Mouse (Mus musculus): Measurements from ENCODE around the gene Wdtc1.

The Wdtc1 gene

DNA sequence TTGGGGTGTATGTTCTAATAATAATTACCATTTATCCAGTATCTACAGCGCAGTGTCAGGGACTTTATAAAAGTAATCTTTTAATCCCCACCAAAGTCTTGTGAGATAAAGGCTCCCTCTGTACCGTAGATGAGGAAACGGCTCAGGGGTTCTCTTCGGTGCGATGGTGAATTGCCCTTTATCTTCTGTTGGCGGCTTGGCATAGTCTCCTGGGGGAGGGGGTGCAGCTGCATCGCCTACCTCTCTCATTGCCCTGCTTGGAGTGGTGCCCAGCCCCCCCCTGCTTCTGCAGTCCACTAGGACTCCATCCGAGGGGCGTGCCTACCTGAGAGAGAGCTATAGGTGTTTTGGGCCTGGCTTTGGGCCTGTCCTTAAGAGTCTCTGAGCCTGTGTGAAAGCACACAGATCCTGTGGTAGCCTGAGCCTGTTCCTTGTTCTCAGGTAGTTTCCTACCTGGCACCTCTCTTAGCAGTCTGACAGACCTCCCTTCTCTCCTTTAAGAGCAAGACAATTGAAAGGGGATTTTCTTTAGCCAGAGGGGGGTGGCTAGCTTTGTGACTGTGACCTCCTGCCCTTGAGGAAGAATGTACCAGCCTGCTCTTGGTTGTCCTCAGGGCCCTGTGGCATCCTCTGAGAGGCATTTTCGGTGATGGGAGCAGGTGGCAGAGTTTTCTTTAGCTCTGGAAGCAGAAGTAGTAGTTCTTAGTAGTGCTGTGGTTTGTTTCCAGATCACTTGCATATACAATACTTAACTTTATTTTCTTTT lies 22.7 kb upstream of the Wdtc1 start:
- no peak for DNase-seq (ENCODE audit: low spot score)

DNA sequence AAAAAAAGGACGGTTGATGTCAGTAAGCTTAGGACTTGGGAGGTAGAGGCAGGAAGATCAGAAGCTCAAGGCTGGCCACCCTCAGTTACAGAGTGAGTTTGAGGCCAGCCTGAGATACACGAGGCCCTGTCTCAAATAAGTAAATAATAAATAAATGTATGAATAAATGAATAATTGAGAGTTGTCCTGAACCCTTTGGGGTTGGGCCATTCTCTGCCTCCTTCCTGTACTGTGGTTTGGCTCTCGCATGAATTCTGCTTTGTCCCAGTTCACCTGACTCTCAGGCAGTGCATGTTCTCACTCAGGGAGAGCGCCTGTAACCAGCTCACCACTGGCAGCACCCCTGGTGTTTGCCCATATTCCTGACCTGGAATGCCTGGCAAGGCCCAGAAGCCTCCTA lies 20.7 kb upstream of the Wdtc1 start:
- DNase-seq (ENCODE audit: low spot score) = no peak

DNA sequence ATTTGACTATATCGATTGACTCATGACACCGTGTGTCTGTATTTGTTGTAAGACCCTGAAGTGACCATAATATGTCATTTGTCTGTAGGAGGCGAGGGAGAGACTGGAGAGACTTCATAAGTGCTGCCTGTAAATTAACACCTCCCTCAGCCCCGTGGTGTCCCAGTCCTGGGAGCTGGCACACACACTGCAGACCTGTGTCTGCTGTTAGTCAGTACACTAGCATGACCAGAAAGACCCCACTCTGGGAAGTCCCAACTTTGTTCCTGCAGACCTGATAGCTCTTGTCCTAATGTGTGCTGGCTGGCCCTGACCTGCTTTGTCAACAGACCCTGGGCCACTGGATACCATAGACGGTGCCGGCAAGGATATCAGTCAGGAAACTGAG lies 19.0 kb upstream of the Wdtc1 start:
- DNase-seq (ENCODE audit: low spot score) = peak; percentile 44

DNA sequence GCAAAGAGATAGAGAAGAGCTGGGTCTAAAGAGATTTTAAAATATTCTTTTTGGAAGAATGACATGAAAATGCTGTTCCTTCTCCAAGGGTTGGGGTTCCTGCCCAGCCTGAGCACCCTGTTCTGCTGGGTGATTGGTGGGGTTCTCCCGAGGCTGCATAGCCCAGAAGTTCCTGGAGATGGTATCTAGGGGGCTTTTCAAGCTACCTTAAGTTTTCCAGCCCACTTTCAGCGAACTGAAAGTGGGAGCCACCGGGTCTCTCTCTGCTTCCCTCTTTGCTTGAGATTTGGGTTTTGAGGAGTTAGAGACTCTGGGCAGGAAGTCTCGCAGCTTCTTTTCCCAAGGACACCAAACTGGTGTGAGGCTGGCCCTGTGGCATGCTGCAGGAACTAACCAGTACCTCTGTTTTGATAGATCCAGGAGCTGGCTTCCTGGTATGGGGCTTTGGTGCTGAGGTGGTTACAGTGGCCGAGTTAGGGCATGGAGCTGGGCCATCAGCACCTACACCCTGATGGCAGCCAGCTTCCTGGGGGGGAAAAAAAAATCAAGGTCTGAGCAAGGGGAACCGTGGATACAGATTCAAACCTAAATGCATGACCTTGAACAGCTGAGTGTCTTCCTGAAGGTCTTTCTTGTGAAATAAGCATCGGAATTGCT lies 18.5 kb upstream of the Wdtc1 start:
- no peak for DNase-seq (ENCODE audit: low spot score)

DNA sequence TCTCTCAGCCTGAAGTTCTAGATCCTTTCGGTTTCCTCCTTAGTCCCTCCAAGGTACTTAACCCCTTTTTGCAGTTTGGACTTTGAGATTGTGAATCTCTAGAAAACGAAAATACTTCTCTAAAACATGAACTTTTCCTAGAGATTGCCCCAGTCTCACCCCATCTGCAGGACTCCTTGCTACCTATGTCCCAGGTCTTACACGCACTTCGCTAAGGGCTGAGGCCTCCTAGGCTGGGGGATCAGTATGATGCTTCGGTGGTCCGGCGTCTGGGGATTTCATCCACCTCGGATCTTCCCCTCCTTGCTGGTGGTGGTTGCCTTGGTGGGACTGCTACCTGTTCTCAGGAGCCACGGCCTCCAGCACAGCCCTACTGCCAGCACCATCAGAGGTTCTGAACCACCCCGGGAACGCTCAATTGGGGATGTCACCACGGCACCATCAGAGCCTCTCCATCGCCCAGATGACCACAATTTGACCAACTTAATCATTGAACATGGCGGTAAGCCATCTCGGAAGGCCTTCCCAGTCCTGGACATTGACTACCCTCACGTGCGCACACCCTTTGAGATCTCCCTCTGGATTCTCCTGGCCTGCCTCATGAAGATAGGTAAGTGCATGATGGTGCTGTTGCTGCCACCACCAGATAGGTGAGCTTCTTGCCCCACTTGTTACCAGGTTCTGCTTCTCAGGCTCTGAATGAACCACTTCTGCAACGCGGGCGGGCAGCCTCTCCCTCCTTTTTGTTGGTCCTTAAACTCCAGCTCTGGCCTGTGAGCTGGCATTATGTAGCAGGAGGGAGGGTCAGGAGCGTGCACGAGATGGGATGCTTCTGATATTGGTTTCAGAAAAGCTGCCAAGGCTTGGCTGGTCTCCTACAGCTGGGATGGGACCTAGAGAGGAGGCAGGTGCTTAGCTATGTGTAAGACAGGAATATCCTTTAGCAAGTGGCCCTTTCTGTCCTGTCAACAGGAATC lies 17.3 kb upstream of the Wdtc1 start:
- DNase-seq (ENCODE audit: low spot score) = no peak

DNA sequence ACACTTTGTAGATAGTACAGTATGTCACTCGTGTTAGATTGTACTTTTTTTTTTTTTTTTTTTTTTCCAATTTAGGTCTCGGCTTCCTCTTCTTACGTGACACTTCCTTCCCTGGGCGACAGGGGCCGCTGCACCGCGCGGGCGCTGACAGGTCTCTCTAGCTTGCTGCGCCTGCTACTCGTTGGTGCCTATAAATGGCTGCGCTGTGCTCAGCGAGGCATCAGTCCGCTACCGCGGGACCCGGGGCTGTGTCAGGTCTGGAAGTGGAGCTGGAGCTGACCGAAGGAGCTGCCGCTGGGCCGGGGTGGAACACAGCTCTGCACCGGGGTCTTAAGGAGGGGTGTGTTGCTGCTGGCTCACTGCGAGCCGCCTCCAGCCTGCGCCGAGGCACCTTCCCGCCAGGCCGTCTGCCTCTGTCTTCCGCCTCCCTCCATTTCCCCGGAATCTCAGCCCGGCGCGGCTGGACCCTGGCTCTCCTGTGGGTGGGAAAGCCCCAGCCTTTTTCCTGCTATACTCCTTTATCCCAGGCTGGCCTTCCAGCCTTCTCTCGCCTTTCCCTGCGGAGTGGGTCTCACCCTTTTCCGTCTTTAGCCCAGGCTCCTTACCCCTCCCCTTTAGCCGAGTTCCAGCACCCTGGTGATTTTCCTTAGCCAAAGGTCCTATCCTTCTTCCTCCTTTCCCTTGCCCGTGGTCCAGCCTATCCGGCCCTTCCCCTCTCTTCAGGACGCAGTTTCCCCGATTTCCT lies 16.4 kb upstream of the Wdtc1 start, which contains the start of gene Slc9a1:
Gene Slc9a1, plus strand, starts transcription at position 154 of the 745 bp plus-strand sequence.
- DNase-seq (ENCODE audit: low spot score) = peak; percentile 88

DNA sequence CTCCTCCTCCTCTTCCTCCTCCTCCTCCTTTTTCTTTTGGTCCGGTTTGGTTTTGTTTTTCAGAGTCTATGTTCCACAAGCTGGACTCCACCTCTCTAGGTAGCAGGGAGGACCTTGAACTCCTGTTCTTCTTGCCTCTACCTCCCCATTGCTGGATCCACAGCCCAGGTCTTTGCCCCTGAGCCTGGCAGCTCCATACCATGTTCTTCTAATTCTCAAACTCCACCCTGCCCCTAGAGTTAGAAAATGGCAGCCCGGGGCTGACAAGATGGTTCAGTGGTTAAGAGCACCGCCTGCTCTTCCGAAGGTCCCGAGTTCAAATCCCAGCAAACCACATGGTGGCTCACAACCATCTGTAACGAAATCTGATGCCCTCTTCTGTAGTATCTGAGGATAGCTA lies 1.4 kb upstream of the Wdtc1 start:
- no peak for DNase-seq (ENCODE audit: low spot score)

DNA sequence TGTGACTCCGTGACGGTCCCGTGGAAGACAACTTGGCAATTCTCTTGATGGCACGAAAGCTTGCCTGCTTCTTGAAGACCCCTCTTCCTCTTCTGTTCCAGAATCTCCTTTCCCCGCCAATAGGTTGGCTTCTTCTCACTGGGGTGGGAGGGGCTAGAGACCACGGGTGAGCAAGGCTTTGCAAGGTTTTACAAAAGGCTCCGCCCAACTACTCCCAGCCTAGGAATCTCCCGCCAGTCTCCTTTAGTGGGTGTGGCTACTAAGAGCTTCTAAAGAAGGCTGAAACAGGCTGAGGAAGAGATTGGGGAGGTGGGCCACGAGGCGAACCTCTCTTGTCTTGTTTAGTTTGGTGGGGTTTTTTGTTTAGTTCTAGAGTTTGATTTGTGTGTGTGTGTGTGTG lies 484 bp downstream of the Wdtc1 start:
- DNase-seq (ENCODE audit: low spot score) = peak; percentile 43

DNA sequence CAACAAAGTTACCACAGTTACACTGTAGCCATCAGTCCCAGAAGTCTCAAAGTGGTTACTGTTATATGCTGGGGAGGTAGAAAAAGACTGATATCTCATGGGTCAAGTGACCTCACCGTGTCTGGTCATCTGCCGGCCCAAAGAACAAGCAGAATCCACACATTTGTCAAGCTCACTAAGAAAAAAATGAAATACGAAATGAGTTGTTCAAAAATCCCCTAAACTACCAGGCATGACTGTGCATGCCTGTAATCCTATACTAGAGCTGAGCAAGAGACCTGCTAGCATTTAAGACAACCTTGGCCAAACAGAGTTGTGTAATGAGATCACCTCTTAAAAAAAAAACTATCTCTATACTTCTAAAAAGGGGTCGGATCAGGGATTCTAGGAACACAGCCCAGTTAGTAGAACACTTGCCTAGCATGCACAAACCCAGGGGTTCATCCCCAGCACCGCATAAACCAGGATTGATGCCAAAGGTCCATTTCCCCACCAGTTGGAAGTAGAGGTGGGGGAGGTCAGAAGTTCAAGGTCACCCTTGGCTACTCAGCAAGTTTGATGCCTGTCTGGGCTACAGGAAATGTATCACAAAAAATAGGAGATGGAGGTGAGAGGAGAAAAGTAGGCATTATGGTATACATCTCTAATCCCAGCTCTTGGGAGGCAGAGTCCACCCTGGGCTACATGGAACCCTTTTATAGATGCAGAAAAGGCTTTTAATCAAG lies 5.1 kb downstream of the Wdtc1 start:
- no peak for DNase-seq (ENCODE audit: low spot score)

DNA sequence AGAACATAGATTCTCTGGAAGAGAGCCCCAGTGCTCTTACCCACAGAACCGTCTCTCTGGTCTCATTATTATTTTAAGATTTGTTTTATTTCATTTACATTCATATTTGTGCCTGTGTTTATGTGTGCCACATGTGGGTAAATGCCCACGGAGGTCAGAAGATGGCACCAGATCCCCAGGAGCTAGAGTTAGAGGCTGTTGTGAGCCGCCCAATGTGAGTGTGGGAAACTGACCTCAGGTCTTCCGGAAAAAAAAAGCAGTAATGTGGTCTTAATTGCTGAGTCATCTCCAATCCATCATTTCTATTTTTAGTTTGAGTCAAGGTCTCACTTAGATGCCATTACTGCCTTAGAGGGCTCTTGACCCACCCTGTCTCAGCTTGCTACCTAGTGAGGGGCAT lies 5.7 kb downstream of the Wdtc1 start:
- DNase-seq (ENCODE audit: low spot score) = no peak

DNA sequence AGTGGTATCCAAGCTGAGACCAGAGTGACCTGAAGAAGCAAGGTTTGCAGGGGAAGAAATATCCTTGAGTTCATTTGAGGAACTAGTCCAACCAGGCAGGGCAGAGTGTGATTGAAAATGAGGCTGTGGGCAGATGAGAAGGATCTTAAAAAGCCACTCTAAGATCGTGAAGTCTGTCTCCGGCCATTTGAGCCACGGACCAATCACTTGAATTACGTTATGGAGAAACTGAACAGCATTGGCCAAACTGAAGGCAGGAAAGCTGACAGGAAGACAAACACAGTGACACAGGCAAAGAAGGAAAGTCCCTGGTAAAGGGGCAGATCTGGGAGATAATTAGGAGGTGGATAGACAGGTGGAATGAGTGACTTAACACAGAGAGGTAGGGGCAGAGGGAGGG lies 6.7 kb downstream of the Wdtc1 start:
- no peak for DNase-seq (ENCODE audit: low spot score)

DNA sequence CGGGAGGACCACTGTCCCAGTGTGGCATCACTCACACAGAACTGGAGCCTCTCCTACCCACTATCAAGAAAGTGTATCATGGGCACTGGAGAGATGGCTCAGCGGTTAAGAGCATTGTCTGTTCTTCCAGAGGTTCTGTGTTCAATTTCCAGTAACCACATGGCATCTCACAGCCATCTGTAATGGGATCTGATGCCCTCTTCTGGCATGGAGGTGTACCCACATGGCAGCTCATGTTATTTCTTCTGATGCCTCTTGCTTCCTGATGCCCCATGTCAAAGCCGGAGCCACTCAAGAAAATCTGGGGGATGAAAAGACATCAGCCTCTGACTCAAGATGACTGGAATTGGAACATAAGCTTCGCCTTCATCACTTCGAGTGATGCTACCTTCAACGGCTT lies 7.6 kb downstream of the Wdtc1 start:
- no peak for DNase-seq (ENCODE audit: low spot score)

DNA sequence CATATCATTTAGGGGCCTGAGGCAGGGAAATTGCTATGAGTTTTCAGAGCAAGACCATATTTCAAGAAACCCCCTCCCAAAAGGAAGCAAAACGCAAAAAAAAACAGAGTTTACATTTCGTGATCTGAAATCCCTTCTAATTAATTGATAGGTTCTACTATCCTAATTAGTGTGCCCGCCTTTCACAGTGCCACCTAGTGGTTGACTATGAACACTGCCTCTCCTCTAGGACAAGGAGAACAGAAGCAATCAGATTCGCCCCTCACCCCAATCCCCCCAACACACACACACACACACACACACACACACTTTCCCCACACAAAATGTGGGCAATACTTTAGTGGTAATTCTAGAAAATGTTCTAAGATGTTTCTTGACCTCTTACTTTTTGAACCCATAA lies 9.2 kb downstream of the Wdtc1 start:
- no peak for DNase-seq (ENCODE audit: low spot score)

DNA sequence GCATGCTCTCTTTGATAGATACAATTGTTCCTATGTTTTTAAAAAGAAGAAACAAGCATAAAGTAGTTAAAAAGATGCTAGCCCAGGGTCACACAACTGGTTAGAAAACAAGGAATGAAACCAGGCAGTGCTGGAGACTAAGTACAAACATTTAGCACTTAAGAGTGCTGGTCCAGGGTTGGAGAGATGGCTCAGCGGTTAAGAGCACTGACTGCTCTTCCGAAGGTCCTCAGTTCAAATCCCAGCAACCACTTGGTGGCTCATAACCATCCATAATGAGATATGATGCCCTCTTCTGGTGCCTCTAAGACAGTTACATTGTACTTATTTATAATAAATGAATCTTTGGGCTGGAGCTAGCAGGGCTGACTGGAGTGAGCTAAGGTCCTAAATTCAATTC lies 13.1 kb downstream of the Wdtc1 start:
- DNase-seq (ENCODE audit: low spot score) = no peak

DNA sequence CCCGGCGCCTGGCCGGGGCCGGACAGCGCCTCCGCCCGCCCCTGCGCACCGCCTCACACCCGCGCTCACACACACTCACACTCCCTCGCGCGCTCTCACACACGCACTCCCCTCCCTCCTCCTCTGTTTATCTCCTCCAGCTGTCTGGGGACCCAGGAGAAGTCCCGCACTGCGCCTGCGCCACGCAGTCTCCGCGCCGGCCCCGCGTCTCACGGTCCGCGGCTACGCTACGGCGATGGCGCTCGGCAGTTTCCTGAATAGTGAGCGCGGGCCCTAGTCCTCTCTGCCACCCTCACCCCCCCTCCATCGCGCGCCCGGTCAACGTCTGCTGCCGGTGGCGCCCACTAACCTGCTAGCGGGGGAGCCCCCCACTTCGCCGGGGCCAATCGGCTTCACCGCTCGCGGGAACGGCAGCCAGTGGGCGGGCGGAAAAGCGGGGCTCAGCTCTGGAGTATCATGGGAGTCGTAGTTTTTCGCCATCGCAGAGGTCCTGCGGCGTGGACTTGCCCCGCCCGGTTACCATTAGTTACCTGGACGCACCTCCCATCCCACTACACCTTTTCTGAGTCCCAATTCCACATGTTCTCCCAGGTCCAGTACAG lies 14.0 kb downstream of the Wdtc1 start:
- peak; percentile 96 for DNase-seq (ENCODE audit: low spot score)

DNA sequence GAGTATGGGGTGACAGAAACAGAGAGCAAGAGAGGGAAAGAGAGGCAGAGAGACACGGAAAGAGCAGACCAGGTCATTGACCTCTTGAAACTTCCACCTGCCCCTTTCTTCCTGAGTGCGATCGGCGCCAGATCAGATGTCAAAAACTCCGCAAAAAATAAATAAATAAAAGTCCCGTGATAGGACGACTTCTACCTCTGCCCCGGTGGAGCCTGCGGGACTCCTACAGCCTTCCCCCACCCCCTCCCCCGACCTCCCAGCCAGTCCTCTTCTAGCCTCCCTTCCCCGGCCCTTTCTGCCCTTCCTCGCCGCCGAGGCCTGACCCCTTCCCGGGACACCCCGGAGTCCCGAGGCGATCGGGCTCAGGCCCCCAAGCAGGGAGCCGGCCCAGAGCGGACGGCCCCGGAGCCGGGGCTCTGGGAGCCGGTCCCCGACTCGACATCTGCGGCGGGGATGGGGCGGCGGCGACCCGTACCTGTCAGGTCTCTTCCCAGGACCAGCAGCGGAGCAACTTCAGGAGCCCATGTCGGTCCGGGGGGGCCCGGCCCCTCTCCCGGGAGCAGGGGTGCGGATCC lies 14.7 kb downstream of the Wdtc1 start:
- DNase-seq (ENCODE audit: low spot score) = no peak

DNA sequence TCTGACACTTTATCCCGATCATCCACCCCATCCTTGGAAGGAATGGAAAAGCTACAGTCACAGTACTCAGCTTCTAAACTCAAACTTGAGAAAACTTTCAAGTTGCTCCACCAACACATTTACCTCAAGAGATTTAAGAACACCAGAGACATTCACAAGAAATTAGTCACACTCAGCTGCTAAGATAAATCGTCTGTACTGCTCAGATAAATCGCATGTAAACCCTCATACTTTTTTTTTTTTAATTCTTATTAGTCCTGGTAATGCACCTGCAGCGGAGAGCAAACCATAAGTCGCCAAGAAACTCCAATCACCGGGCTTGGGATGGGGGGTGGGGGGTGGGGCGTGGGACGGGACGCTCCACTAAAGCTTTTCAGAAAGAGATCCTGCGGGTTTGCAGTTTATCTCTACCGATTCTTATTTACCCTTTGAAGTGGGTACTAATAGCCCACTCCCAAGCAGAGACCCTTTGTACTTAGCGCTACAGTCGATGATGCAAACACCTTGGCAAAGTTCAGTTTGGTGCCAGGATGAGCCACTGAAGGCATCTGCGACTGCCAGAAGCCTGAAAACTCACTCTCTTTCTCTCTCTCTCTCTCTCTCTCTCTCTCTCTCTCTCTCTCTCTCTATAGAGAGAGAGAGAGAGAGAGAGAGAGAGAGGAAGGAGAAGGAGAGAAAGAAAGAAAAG lies 15.3 kb downstream of the Wdtc1 start:
- DNase-seq (ENCODE audit: low spot score) = no peak

DNA sequence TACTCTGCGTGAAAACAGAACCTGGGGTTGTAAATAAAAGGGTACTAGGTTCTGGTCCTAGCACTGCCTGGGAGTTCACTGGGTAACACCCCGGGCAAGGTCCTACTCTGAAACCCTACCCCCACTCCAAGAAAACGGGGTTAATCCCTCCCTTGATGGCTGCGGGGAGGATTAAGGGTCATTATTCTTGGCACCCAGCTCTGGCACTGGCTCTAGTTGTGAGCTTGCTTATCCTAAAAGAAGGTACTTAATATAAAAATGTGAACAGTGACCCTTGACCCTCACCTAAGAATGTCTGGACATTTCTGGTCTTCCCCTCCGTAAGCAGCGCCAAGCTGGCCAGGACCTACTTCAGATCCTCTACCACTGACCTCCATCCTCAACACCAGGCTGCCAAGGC lies 20.0 kb downstream of the Wdtc1 start:
- DNase-seq (ENCODE audit: low spot score) = no peak

DNA sequence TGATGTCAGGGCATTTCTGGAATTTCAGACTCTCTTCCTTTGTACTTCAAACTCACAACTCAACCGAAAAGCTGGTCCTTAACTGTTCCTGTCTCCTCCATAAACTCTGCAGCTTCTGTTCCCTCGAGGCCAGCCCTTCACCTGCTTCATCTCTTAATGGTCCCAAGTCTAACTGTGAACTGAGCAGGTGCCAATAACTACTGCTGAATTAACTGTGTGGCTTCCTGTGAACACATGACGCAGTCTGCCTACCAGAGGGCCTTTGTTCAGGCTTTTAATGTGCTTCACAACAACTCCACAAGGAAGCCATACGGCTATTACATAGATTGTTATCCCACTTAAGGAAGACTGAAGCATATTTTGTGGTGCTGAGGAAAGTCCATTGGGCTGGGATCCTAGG lies 23.0 kb downstream of the Wdtc1 start:
- no peak for DNase-seq (ENCODE audit: low spot score)

DNA sequence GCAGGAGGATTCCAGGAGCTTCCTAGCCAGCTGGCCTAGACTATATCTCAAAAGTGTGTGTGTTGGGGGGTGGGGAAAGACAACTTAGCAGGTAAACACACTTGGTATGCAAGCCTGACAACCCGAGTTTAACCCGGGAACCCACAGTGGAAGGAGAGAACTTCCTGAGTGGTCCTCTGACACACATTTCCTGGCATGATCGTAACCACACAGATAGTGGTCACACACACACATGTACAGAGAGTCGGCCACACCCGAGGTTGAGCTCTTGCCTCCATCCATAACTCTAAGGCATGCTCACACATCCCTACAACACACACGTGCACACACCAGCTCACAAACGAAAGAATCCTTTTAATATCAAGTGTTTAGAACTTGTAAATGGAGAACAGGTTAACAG lies 25.2 kb downstream of the Wdtc1 start:
- no peak for DNase-seq (ENCODE audit: low spot score)

Measured in yolk sac, embryonic 10.5 days (tissue).